Mouse (Mus musculus) heart, postnatal 0 days (tissue): Measurements from ENCODE around the gene Tulp1.
A peak's percentile ranks its signal among the peaks of the same experiment; 100 is the strongest.

Experiments
- CTCF ChIP-seq: IDR thresholded peaks from 2 replicates; pipeline ENCODE4 v1.5.1; 2016; ENCODE audit warnings: antibody characterized with exemption, control low read depth, low read depth
- EP300 ChIP-seq: IDR thresholded peaks from 2 replicates; pipeline ENCODE4 v1.6.1; 2016; ENCODE audit warnings: antibody characterized with exemption, low read depth

DNA sequence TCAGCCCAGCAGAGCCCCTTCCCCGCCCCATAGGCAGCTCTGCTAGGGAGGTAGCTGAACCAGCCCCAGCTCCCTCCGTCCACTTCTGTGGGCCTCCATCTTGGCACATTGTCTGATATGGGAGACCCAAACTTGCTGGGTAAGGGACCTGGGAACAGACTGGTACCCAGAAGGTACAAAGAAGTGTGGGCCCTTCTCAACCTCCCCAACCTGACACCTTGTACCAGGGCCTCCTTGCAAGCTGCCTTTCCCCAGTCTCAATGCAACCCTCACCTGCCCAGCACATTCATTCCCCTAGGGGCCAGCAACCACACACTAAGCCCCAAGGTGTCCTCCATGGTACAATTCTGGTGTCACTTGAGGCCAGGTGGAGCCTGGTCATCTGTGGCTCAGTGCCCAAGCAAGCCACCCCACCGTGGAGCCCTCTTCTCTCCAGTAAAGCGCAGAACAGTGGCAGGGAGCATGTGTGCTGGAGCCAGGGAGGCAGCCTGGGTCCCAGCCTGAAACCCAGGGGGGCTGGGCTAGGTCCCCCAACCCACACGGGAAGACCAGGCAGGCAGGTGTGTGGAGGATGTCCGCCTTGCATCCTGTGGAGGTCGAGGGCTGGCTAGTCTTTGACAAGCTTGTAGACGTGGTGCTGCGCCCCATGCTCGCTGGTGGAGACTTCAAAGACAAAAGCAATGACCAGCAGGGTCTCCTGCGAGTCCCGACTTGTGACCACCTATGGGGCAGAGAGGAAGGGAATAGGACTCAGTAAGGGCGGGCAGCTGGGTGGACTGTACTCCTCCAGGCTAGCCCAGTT is 32.7 kb downstream of the Tulp1 start:
- TF ChIP-seq CTCF = peak; percentile 35; the same call in 1 of the 2 replicates
- TF ChIP-seq EP300 = no peak
